15 mouse cellular contexts compared by ENCODE assay signal in the genomic region with DNA sequence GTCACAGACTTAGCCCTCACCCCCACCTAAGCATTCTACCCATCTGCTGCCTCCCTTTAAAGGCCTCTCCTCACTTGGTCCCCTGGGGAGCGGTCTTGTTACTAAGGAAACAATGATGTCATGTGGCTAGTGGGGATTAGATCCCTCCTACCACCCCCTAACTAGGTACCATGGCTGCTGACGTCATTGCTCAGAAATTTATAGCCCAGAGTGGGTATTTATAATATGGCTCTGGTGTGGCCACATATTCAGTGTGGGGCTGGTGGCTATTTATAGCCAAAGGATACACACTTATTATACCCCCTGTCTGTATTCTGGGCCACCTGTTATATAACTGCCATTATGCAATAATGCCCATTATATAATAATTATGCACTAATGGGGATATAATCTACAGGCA. TPM values are rescaled to one million over a fixed set of nuclear protein-coding genes. Genes with fewer than 3 reads are reported as not detected.
DNase-seq lines count a peak whose midpoint lies in the region; ATAC-seq and TF ChIP-seq lines count a peak whose summit lies in the region.
"Had no signal": no experiment of that assay in that cellular context is flagged by ENCODE, and none has a peak within 500 bp of the region (broad histone marks: within the 10 kb centered on the region; RNA-seq: fewer than 3 reads in every experiment).

No protein-coding gene starts in this region.

- TF ChIP-seq EP300 in liver, postnatal 0 days (IDR thresholded peaks at IDR 0.05; ENCODE audit: low read depth): no peak

- WGBS in cerebellum, adult 2 months: 10% methylated on average over 2 of the region's 2 CpGs
- WGBS in heart, embryonic 12.5 days: 52% methylated on average over 2 of the region's 2 CpGs
- WGBS in liver, embryonic 12.5 days (ENCODE audit: insufficient replicate concordance): 49% methylated on average over 2 of the region's 2 CpGs
- 72% methylated on average over 2 of the region's 2 CpGs for whole genome bisulfite sequencing in liver, postnatal 0 days (ENCODE audit: insufficient replicate concordance)
- 17% methylated on average over 2 of the region's 2 CpGs for WGBS in limb, embryonic 14.5 days

- H3K4me1 ChIP-seq in cerebellum, adult 2 months (ENCODE audit: control insufficient read depth, insufficient read depth, low read length): peaks cover 68% of the 10 kb centered on the region
- peaks cover 20% of the 10 kb centered on the region for H3K4me1 ChIP-seq in heart, embryonic 12.5 days (replicated peaks)
- H3K4me1 ChIP-seq in liver, embryonic 12.5 days: no peaks in the 10 kb centered on the region
- no peaks in the 10 kb centered on the region; the same call in 1 of the 2 replicates for H3K4me1 ChIP-seq in liver, postnatal 0 days (ENCODE audit: insufficient read depth)
- peaks cover 53% of the 10 kb centered on the region for H3K4me1 ChIP-seq in limb, embryonic 14.5 days (ENCODE audit: control insufficient read depth, insufficient read depth, low read length)

- no peak for TF ChIP-seq POLR2A in cerebellum, adult 2 months (IDR thresholded peaks at IDR 0.05; ENCODE audit: borderline replicate concordance, insufficient read depth, low read length)
- TF ChIP-seq POLR2A in limb, embryonic 14.5 days (IDR thresholded peaks at IDR 0.05; ENCODE audit: borderline replicate concordance, extremely low read depth, insufficient read depth, insufficient read length): no peak

- H3K4me3 ChIP-seq in cerebellum, adult 2 months (replicated peaks; ENCODE audit: insufficient read depth, low read depth, low read length): no peak overlapping the region
- no peak overlapping the region for H3K4me3 ChIP-seq in heart, embryonic 12.5 days
- no peak overlapping the region for H3K4me3 ChIP-seq in liver, embryonic 12.5 days
- no peak overlapping the region for H3K4me3 ChIP-seq in liver, postnatal 0 days (ENCODE audit: low read depth, low read length)
- no peak overlapping the region for H3K4me3 ChIP-seq in limb, embryonic 14.5 days (replicated peaks; ENCODE audit: low read length)
- H3K4me3 ChIP-seq: heart, adult 2 months; hindbrain, embryonic 15.5 days had no signal

- no peak overlapping the region for H3K9ac ChIP-seq in heart, embryonic 12.5 days
- H3K9ac ChIP-seq in liver, embryonic 12.5 days: no peak overlapping the region
- no peak overlapping the region for H3K9ac ChIP-seq in liver, postnatal 0 days (replicated peaks)
- no peak overlapping the region for H3K9ac ChIP-seq in limb, embryonic 14.5 days (ENCODE audit: low read depth, low read length, severe bottlenecking)
- H3K9ac ChIP-seq: hindbrain, embryonic 15.5 days; liver, embryonic 14.5 days had no signal

- 0 out of 2 replicates have a peak, but pooled peaks have one; percentile 2 for ATAC-seq in heart, embryonic 12.5 days (ENCODE audit: insufficient number of reproducible peaks, low FRiP score)
- peak; percentile 26; the same call in 1 of the 2 replicates for ATAC-seq in liver, embryonic 12.5 days
- no peak for ATAC-seq in liver, postnatal 0 days
- ATAC-seq in limb, embryonic 14.5 days (ENCODE audit: low FRiP score, low read depth): peak; percentile 32; the same call in 1 of the 2 replicates

- no peaks in the 10 kb centered on the region for H3K9me3 ChIP-seq in heart, embryonic 12.5 days (replicated peaks)
- H3K9me3 ChIP-seq in liver, embryonic 12.5 days (replicated peaks): no peaks in the 10 kb centered on the region
- no peaks in the 10 kb centered on the region for H3K9me3 ChIP-seq in liver, postnatal 0 days (ENCODE audit: low read length)
- H3K9me3 ChIP-seq in limb, embryonic 14.5 days (ENCODE audit: control insufficient read depth, low read length): no peaks in the 10 kb centered on the region
- H3K9me3 ChIP-seq: hindbrain, embryonic 15.5 days had no signal

- no peak for TF ChIP-seq CTCF in cerebellum, adult 2 months (IDR thresholded peaks at IDR 0.05; ENCODE audit: borderline replicate concordance, insufficient read depth, low read depth, low read length)
- TF ChIP-seq CTCF in liver, postnatal 0 days (IDR thresholded peaks at IDR 0.05; ENCODE audit: low read depth): no peak

- no peak overlapping the region for H3K4me2 ChIP-seq in heart, embryonic 12.5 days
- no peak overlapping the region for H3K4me2 ChIP-seq in liver, embryonic 12.5 days
- no peak overlapping the region for H3K4me2 ChIP-seq in liver, postnatal 0 days (ENCODE audit: low read depth, low read length)
- no peak overlapping the region for H3K4me2 ChIP-seq in limb, embryonic 14.5 days (replicated peaks; ENCODE audit: low read depth, low read length, severe bottlenecking)
- H3K4me2 ChIP-seq: hindbrain, embryonic 15.5 days had no signal

- H3K27ac ChIP-seq in cerebellum, adult 2 months (ENCODE audit: insufficient read depth, low read length): peak overlapping the region; percentile 72
- H3K27ac ChIP-seq in heart, embryonic 12.5 days (ENCODE audit: poor library complexity, severe bottlenecking): no peak overlapping the region
- no peak overlapping the region for H3K27ac ChIP-seq in liver, embryonic 12.5 days
- H3K27ac ChIP-seq in liver, postnatal 0 days (ENCODE audit: low read depth): no peak overlapping the region
- 0 out of 2 replicates have a peak overlapping the region, but pooled peaks have one; percentile 14 for H3K27ac ChIP-seq in limb, embryonic 14.5 days (replicated peaks; ENCODE audit: low read depth, low read length)
- H3K27ac ChIP-seq: heart, adult 2 months; hindbrain, embryonic 15.5 days; liver, embryonic 14.5 days had no signal

- H3K27me3 ChIP-seq in cerebellum, adult 2 months (ENCODE audit: control insufficient read depth, insufficient read depth, low read length): no peaks in the 10 kb centered on the region
- H3K27me3 ChIP-seq in heart, embryonic 12.5 days (replicated peaks): peaks cover 46% of the 10 kb centered on the region
- peaks cover 75% of the 10 kb centered on the region for H3K27me3 ChIP-seq in liver, embryonic 12.5 days (replicated peaks)
- H3K27me3 ChIP-seq in liver, postnatal 0 days (ENCODE audit: insufficient read depth, low read length): 0 out of 2 replicates have a peak, but pooled peaks cover 2% of the 10 kb centered on the region
- H3K27me3 ChIP-seq in limb, embryonic 14.5 days (ENCODE audit: control insufficient read depth, insufficient read depth, low read length): no peaks in the 10 kb centered on the region

- no peaks in the 10 kb centered on the region for H3K36me3 ChIP-seq in heart, embryonic 12.5 days
- H3K36me3 ChIP-seq in liver, embryonic 12.5 days: no peaks in the 10 kb centered on the region
- H3K36me3 ChIP-seq in liver, postnatal 0 days (replicated peaks; ENCODE audit: insufficient read depth, low read length): no peaks in the 10 kb centered on the region
- peaks cover 76% of the 10 kb centered on the region for H3K36me3 ChIP-seq in limb, embryonic 14.5 days (ENCODE audit: control insufficient read depth, insufficient read depth, low read length)
- H3K36me3 ChIP-seq: hindbrain, embryonic 15.5 days had no signal

- peak in 1 of 2 experiments; percentile 80 for DNase-seq in cerebellum, adult 2 months
- DNase-seq in cerebellum, adult 11-12 months: no peak
- DNase-seq in heart, adult 11 months: no peak
- DNase-seq in liver, postnatal 0 days: no peak
- peak; percentile 60 for DNase-seq in limb, embryonic 14.5 days (ENCODE audit: low spot score)
- no peak for DNase-seq in neural tube, embryonic 10.5 days (ENCODE audit: extremely low spot score, low spot score)
- DNase-seq: heart, adult 2 months; kidney, adult 11 months; kidney, postnatal 25 days; lung, postnatal 14 days; right cerebral cortex, postnatal 25 days had no signal

RNA-seq across cellular contexts. Expression of a gene that starts 38.1 kb away (rescaled TPM):
- polyA plus RNA-seq in cerebellum, adult 2 months (2012; rRNA removed): 0.27 and 0.33 TPM in 2 replicates
- 5.4 and 6.9 TPM in 2 replicates for polyA plus RNA-seq in heart, embryonic 12.5 days (2016; fragmentation: Nextera tagmentation; extraction: Ambion mirVana)
- 11.0 and 12.0 TPM in 2 replicates for polyA plus RNA-seq in liver, embryonic 12.5 days (2016; fragmentation: Nextera tagmentation; extraction: Ambion mirVana)
- 4.8 and 6.3 TPM in 2 replicates for polyA plus RNA-seq in liver, postnatal 0 days (2015; fragmentation: Nextera tagmentation; extraction: Ambion mirVana)
- 4.3 and 4.8 TPM in 2 replicates for polyA plus RNA-seq in limb, embryonic 14.5 days (2012; rRNA removed)
- 5.7 and 6.0 TPM in 2 replicates for polyA plus RNA-seq in limb, embryonic 14.5 days (2014; fragmentation: Nextera tagmentation; extraction: Ambion mirVana)

RNA-seq across cellular contexts. Expression of a gene that starts 39.2 kb away (rescaled TPM):
- polyA plus RNA-seq in cerebellum, adult 2 months (2012; rRNA removed): 98.5 and 105 TPM in 2 replicates
- 9.2 and 10.9 TPM in 2 replicates for polyA plus RNA-seq in heart, embryonic 12.5 days (2016; fragmentation: Nextera tagmentation; extraction: Ambion mirVana)
- 2.8 and 2.9 TPM in 2 replicates for polyA plus RNA-seq in liver, embryonic 12.5 days (2016; fragmentation: Nextera tagmentation; extraction: Ambion mirVana)
- polyA plus RNA-seq in liver, postnatal 0 days (2015; fragmentation: Nextera tagmentation; extraction: Ambion mirVana): 4.7 and 5.4 TPM in 2 replicates
- 81.2 and 97.7 TPM in 2 replicates for polyA plus RNA-seq in limb, embryonic 14.5 days (2012; rRNA removed)
- polyA plus RNA-seq in limb, embryonic 14.5 days (2014; fragmentation: Nextera tagmentation; extraction: Ambion mirVana): 100 and 108 TPM in 2 replicates

RNA-seq across cellular contexts. Expression of a gene that starts 59.6 kb away (rescaled TPM):
- 1.7 TPM in 2 replicates for polyA plus RNA-seq in cerebellum, adult 2 months (2012; rRNA removed)
- 18.1 and 19.7 TPM in 2 replicates for polyA plus RNA-seq in heart, embryonic 12.5 days (2016; fragmentation: Nextera tagmentation; extraction: Ambion mirVana)
- 82.3 and 83.1 TPM in 2 replicates for polyA plus RNA-seq in liver, embryonic 12.5 days (2016; fragmentation: Nextera tagmentation; extraction: Ambion mirVana)
- polyA plus RNA-seq in liver, postnatal 0 days (2015; fragmentation: Nextera tagmentation; extraction: Ambion mirVana): 24.6 and 25.7 TPM in 2 replicates
- 7.1 and 7.6 TPM in 2 replicates for polyA plus RNA-seq in limb, embryonic 14.5 days (2012; rRNA removed)
- polyA plus RNA-seq in limb, embryonic 14.5 days (2014; fragmentation: Nextera tagmentation; extraction: Ambion mirVana): 5.6 and 6.2 TPM in 2 replicates

Comparison
In these comparisons a context has a peak if more than half of its experiments do, and no peak if none do; other contexts are left out.
1. H3K27ac ChIP-seq: peak in cerebellum, adult 2 months (single experiment) and limb, embryonic 14.5 days (single experiment); none in heart, embryonic 12.5 days (single experiment), liver, embryonic 12.5 days (single experiment) and liver, postnatal 0 days (single experiment).